Mouse (Mus musculus): ENCODE data around the gene Tnik. TPM values are rescaled to one million over a fixed set of nuclear protein-coding genes. Genes with fewer than 3 reads are reported as not detected.

The Tnik gene
- total and polyA plus RNA-seq, 2 experiments from 2014 or later = 61.7 to 105 TPM

DNA sequence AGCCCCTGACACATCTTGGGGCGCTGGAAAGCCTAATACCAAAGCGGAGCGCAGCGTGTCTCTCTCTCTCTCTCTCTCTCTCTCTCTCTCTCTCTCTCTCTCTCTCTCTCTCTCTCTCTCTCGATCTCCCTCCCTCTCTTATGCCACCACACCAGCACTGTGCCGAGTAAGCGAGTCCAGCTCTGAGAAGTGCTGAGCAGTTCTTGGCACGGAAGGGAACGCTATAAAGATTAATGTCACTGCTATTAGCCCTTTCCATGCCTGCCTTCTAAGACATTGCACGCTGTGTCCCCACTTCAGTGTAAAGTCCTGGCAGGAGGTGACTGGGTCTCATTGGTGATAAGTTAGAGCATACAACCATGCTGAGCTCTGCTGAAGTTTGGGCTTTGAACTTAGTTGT is 433.1 kb downstream of the Tnik start:
- WGBS = 73% methylated on average over 9 of the region's 10 CpGs

DNA sequence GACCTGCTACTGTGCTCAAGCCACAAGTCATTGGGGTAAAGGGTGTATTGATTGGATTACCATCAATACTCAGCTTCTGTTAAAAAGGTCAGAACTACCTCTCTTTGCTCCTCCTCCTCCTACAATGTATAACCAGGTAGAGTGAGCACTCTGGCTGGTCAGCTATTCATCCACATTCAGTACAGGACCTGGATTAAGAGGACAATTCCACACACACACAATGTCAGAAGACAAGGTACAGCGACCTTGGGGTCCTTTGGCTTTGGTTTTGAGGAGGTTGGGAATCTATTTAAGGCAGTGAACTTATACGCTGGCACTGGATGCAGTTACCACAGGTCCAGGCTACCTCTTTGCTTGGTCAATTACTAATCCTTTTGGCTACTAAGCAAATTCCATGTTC is 434.8 kb downstream of the Tnik start, which contains the start of gene Slc2a2:
Gene Slc2a2 (plus strand): TSS at position 107 of the 400 bp plus-strand sequence.
- 91% methylated on average over 2 of the region's 2 CpGs for WGBS
- DNase-seq (ENCODE audit: low spot score) = no peak
- Histone ChIP-seq H3K27me3 (ENCODE audit: insufficient read depth, low read length) (no peaks in the 10 kb centered on the region), H3K9me3 (ENCODE audit: low read length) (no peaks in the 10 kb centered on the region), H3K4me3 (ENCODE audit: low read length) (no peak within 1 kb of the TSS), H3K4me1 (ENCODE audit: insufficient read depth, low read length) (no peaks in the 10 kb centered on the region), H3K27ac (no peak within 1 kb of the TSS), H3K4me2 (ENCODE audit: low read depth, low read length) (no peak within 1 kb of the TSS), H3K36me3 (ENCODE audit: insufficient read depth, low read length) (no peaks in the 10 kb centered on the region), H3K9ac (replicated peaks; ENCODE audit: low read length) (no peak within 1 kb of the TSS)
- TF ChIP-seq CTCF (IDR thresholded peaks at IDR 0.05; ENCODE audit: low read depth) = no peak
- no peak for ATAC-seq

More for the DNA sequence above, 433.1 kb downstream of the Tnik start:
- Histone ChIP-seq H3K4me1 (ENCODE audit: insufficient read depth, low read length) (no peaks in the 10 kb centered on the region), H3K27me3 (ENCODE audit: insufficient read depth, low read length) (no peaks in the 10 kb centered on the region), H3K9ac (replicated peaks; ENCODE audit: low read length) (no peak overlapping the region), H3K4me3 (ENCODE audit: low read length) (no peak overlapping the region), H3K27ac (no peak overlapping the region), H3K36me3 (ENCODE audit: insufficient read depth, low read length) (no peaks in the 10 kb centered on the region), H3K9me3 (ENCODE audit: low read length) (no peaks in the 10 kb centered on the region), H3K4me2 (ENCODE audit: low read depth, low read length) (no peak overlapping the region)
- no peak; the same call in 1 of the 2 replicates for ATAC-seq
- DNase-seq (ENCODE audit: low spot score) = no peak
- TF ChIP-seq CTCF (IDR thresholded peaks at IDR 0.05; ENCODE audit: low read depth) = no peak

DNA sequence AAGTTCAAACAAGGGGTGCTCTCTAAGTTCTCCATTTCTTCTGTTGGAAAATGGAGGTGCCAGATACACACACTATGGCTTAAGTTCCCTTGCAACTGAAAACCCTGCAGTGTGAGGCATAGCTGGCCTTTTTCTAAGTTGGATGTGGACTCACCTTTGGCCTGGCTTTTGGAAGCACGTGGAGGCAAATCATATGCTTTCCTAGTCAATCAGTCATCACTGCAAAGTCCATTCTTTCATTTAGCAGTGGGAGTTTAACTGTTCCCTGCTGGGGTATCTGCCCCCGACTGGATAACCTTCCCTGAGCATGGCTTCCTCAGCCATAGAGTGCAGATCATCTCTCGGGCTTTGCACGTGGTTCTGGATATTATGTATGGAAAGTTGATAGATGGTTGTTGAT is 436.6 kb downstream of the Tnik start:
- TF ChIP-seq CTCF (IDR thresholded peaks at IDR 0.05; ENCODE audit: low read depth) = no peak
- ATAC-seq = no peak
- WGBS = 76% methylated on average over 4 of the region's 4 CpGs

DNA sequence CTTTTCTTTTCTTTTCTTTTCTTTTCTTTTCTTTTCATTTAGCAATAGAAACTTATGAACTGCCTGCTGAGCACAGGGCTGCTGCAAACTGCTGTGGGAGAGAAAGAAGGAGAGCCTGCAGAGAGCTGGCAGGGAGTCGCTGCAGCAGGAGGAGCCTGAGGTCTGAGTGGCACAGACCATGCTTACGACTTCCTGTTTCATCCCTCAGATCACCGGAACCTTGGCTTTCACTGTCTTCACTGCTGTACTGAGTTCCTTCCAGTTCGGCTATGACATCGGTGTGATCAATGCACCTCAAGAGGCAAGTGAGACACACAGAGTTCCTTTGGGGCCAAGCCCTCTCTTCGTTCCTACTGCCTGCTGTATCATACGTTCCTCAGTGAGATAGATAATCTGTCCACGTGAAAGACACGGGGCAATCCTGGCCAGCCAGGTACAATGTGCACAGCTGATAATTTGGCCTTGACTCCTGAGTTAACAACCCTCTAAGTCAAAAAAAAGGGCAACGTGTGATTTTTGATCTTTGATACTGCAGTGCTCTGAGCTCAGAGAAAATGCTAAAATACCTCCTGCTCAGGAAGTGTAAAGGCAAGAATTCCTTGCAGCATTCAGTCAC is 442.6 kb downstream of the Tnik start:
- no peak overlapping the region for H3K4me2 ChIP-seq (ENCODE audit: low read depth, low read length)
- no peaks in the 10 kb centered on the region for H3K27me3 ChIP-seq (ENCODE audit: insufficient read depth, low read length)
- no peaks in the 10 kb centered on the region for H3K9me3 ChIP-seq (ENCODE audit: low read length)
- ATAC-seq (no peak), DNase-seq (ENCODE audit: low spot score) (no peak)
- no peaks in the 10 kb centered on the region for H3K36me3 ChIP-seq (ENCODE audit: insufficient read depth, low read length)
- no peak for TF ChIP-seq CTCF (IDR thresholded peaks at IDR 0.05; ENCODE audit: low read depth)
- H3K9ac ChIP-seq (replicated peaks; ENCODE audit: low read length) = no peak overlapping the region
- no peak overlapping the region for H3K27ac ChIP-seq
- 67% methylated on average over 10 of the region's 10 CpGs for WGBS
- no peaks in the 10 kb centered on the region for H3K4me1 ChIP-seq (ENCODE audit: insufficient read depth, low read length)
- no peak overlapping the region for H3K4me3 ChIP-seq (ENCODE audit: low read length)

More for the DNA sequence above, 436.6 kb downstream of the Tnik start:
- H3K27me3 ChIP-seq (ENCODE audit: insufficient read depth, low read length) = no peaks in the 10 kb centered on the region
- no peak overlapping the region for H3K4me3 ChIP-seq (ENCODE audit: low read length)
- no peaks in the 10 kb centered on the region for H3K36me3 ChIP-seq (ENCODE audit: insufficient read depth, low read length)
- H3K27ac ChIP-seq = no peak overlapping the region
- H3K9me3 ChIP-seq (ENCODE audit: low read length) = no peaks in the 10 kb centered on the region
- H3K9ac ChIP-seq (replicated peaks; ENCODE audit: low read length) = no peak overlapping the region
- no peaks in the 10 kb centered on the region for H3K4me1 ChIP-seq (ENCODE audit: insufficient read depth, low read length)
- no peak for DNase-seq (ENCODE audit: low spot score)
- H3K4me2 ChIP-seq (ENCODE audit: low read depth, low read length) = no peak overlapping the region

DNA sequence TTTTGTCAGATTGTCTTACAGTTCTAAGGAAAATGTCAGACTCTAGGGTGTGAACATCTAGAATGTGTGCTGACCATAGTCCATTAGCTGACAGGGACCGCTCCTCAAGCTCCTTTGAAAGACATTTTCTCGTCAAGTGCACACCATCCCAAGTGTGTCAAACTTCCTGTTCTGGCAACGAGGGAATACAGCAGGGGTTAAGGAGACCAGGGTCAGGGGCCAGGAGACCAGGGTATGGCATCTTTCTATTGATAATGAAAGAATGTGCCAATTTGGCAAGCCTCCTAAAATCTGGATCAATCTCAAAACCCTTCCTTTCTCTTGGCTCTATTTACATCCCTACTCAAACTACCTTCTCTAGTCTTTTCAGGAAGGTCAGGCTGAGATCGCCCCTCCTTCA is 443.7 kb downstream of the Tnik start:
- Histone ChIP-seq H3K4me2 (ENCODE audit: low read depth, low read length) (no peak overlapping the region), H3K9ac (replicated peaks; ENCODE audit: low read length) (no peak overlapping the region), H3K36me3 (ENCODE audit: insufficient read depth, low read length) (no peaks in the 10 kb centered on the region), H3K9me3 (ENCODE audit: low read length) (no peaks in the 10 kb centered on the region), H3K27me3 (ENCODE audit: insufficient read depth, low read length) (no peaks in the 10 kb centered on the region), H3K27ac (no peak overlapping the region), H3K4me3 (ENCODE audit: low read length) (no peak overlapping the region), H3K4me1 (ENCODE audit: insufficient read depth, low read length) (no peaks in the 10 kb centered on the region)
- DNase-seq (ENCODE audit: low spot score) = no peak
- no peak for ATAC-seq
- 78% methylated on average over 4 of the region's 4 CpGs for WGBS
- TF ChIP-seq CTCF (IDR thresholded peaks at IDR 0.05; ENCODE audit: low read depth) = no peak

DNA sequence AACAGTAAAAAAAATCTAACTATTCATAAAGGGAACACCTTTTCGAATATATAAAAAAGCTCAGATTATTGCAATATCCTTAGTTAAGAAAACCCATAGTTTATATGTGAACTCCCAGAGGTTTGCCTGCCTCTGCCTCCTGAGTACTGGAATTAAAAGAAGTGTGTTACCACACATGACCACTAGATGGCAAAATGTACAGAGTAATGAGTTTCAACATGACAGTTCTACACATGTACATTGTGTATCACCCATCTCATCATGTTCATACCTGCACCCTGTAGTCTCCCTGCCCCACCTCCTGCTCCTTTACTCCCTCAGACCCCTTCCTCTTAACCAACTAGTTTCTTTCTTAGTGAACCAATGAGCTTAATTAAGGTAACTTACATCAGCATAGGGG is 446.7 kb downstream of the Tnik start:
- no peaks in the 10 kb centered on the region for H3K27me3 ChIP-seq (ENCODE audit: insufficient read depth, low read length)
- H3K4me2 ChIP-seq (ENCODE audit: low read depth, low read length) = no peak overlapping the region
- no peaks in the 10 kb centered on the region for H3K36me3 ChIP-seq (ENCODE audit: insufficient read depth, low read length)
- H3K27ac ChIP-seq = no peak overlapping the region
- ATAC-seq = no peak
- no peaks in the 10 kb centered on the region for H3K4me1 ChIP-seq (ENCODE audit: insufficient read depth, low read length)
- no peak for DNase-seq (ENCODE audit: low spot score)
- no peaks in the 10 kb centered on the region for H3K9me3 ChIP-seq (ENCODE audit: low read length)
- H3K9ac ChIP-seq (replicated peaks; ENCODE audit: low read length) = no peak overlapping the region
- H3K4me3 ChIP-seq (ENCODE audit: low read length) = no peak overlapping the region
- TF ChIP-seq CTCF (IDR thresholded peaks at IDR 0.05; ENCODE audit: low read depth) = peak; percentile 49
- WGBS = 71% methylated on average over 1 of the region's 1 CpGs

DNA sequence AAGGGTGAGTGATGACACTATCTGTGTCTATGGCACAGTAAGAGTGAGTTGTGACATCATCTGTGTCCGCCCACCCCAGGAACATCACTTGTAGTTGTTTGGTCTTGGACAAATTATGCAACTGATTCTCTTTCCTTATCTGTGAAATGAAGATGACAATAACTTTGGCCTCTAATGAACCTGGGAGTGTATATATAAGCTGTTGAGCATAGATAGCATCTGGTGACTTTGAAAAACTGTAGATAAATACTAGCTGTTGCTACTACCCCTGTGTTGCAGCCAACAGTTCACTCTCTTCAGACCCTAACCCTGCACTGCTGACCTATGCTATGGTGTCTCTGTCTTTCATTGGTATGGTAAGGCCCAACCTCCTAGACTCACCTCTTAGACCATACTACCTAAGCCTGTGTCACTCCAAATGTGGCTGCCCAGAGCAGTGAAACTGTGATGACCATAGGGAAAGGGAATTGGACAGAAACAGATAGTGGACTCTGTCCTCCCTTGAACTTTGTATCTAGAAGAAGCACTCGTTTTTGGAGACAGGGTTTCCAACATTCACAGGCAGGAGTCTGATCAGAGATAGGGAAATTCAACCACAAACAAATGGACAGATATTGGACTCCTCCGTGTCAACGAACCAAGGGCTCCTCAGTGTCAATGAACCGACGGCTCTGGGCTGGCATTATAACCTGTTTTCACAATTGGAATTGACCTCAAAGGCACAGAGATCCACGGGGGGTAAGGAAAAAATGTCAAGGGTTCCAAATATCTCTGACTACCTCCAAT is 451.1 kb downstream of the Tnik start:
- no peak overlapping the region for H3K4me2 ChIP-seq (ENCODE audit: low read depth, low read length)
- H3K27me3 ChIP-seq (ENCODE audit: insufficient read depth, low read length) = no peaks in the 10 kb centered on the region
- WGBS = 76% methylated on average over 7 of the region's 7 CpGs
- ATAC-seq (no peak), DNase-seq (ENCODE audit: low spot score) (no peak)
- no peak overlapping the region for H3K27ac ChIP-seq
- no peak for TF ChIP-seq CTCF (IDR thresholded peaks at IDR 0.05; ENCODE audit: low read depth)
- H3K4me1 ChIP-seq (ENCODE audit: insufficient read depth, low read length) = no peaks in the 10 kb centered on the region
- no peak overlapping the region for H3K4me3 ChIP-seq (ENCODE audit: low read length)
- H3K9ac ChIP-seq (replicated peaks; ENCODE audit: low read length) = no peak overlapping the region
- H3K9me3 ChIP-seq (ENCODE audit: low read length) = no peaks in the 10 kb centered on the region
- no peaks in the 10 kb centered on the region for H3K36me3 ChIP-seq (ENCODE audit: insufficient read depth, low read length)
